Mouse (Mus musculus): Measurements from ENCODE around the gene 4930544D05Rik.
"Not testable (repeated sequence)": the region's sequence is repeated elsewhere in the genome, so short reads cannot be mapped to it uniquely, and the experiment has no call there.

The 4930544D05Rik gene

DNA sequence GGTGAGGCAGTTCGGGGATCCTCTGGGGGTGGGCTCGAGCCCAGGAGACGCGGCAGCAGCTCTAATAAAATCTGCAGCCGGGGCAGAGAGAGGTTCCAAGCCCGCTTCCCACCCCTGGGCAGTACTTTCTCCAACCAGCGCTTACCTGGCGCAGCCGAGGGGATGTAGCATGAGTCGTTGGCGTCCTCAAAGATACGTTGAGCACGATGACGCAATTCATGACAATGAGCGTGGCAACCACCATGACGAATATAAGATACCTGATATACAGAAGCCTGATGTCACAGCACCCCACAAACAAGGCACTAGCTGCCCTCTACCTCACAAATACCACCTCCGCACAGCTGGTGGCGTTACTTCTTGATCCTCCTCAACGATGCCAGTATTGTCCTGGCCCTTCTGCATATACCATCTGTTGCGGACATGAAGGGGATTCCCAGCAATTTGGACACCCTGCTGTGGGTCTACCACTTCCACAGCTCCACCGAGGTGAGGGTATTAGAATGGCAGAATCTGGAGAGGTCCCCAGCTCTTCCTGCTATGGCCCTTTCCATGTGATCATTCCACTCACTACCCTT lies at the start of gene 4930544D05Rik:
Gene 4930544D05Rik (plus strand): TSS at position 333 of the 578 bp plus-strand sequence.
- peak; percentile 28 for DNase-seq

DNA sequence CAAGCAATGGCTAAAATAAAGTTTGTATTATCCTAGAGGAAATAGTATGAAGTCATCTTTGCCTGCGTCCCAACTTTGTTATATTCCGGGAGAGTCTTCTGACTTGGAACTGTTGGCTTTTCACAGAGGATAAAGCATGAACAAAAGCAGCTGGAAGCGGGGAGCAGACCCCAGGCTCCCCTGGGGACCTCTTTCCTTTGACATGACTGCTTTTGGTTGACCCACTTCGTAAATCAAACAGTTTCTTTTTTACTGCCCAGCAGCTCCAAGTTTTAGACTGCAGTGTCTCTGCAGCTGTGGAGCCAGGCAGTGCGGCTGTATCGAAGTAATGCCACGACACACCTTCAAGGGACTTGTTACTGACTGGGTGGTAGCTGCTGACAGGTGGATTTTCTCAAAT lies 49.1 kb upstream of the 4930544D05Rik start:
- DNase-seq, result no peak

DNA sequence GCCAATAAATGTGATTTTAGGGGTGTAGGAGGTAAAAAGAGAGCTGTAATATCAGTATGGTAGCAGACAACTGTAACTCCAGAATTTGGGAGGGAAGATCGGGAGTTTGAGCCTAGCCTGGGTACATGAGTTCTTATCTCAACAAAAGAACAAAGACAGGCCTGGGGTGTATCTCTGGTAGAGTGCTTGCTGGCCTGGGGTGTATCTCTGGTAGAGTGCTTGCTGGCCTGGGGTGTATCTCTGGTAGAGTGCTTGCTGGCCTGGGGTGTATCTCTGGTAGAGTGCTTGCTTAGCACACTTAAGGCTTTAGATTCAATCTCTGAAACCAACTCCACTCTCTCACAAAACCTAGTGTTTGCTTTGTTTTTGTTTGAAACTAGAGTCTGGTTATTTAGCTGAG lies 45.0 kb upstream of the 4930544D05Rik start:
- not testable (repeated sequence) for DNase-seq

DNA sequence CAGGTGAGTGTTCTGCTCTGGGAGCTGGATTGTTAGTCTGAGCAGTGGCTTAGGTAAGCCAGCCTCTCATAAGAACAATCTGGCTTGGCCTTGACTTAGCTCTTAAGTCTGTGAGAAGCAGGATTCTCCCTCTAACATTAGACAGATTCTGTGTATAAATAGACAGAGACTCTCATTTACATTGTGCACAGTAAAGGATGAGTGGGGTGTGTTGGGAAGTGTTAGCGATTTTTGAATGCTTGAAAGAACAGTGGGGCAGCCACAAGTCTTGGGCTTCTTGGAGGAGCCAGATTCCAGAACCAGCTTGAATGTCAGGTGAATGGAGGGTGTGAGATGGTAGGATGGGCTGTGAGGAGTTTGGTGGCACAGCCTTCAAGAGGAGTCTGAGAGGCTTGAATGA lies 44.0 kb upstream of the 4930544D05Rik start:
- DNase-seq, result no peak

DNA sequence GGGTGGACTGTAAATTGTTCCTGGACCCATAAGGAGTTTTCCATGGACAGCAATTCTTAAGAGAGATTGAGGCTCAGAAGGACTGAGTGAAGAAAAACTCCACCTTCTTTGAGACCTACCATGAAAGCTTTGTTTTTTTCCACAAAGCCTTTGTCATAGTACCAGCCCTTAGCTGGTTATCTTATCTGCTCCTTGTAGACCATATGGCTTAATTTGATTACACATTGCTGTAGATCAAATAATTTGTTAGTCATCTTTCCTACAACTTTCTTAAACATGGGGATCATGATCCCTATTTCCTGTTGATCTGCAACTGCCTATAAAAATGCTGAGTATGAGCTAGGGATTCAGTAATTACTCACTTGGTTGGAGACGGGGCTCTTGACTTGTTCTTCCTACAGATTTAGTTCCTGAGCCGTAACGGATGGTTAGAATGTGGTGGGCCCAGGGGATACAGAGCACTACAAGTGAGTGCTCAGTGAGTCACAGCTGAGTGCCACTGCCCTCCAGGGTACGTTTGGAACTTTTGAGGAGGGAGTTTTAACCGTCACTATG lies 43.2 kb upstream of the 4930544D05Rik start:
- DNase-seq, result no peak

DNA sequence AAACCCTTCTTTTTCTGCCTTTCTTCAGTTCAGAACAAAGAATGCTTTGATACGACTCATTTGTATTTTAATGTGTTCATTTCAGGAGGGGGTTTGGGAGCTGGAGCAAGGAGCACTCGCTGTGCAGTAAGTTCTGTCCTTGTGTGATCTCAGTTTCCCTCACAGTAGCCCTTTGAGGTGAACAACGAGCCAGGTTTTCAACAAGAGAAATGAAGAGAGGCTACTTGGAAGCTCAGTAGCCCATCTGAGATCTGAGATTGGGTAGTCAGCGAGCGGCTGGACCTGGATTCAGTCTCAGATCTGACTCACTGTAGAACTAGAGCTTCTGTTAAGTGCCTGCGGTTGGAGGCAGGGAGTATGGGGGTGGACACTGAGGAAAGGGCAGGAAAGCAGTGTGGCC lies 41.8 kb upstream of the 4930544D05Rik start:
- DNase-seq, result no peak

DNA sequence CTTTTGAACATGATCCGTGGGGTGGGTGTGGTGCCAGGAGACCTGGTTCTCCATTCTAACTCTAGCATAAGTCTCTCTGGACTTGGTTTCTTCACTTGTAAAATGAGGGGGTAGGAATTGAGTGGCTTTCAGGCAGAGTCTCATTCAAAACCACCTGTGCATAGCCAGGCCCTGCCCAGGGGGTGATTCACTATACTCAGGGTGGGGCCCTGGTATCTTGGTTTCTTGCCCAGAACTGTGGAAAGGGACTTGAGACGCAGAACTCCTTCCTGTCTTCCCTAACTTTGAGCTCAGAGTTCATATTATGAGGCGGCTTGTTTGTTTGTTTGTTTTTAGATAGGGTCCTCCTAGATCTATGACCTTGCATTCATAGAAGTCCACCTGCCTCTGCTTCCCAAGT lies 38.4 kb upstream of the 4930544D05Rik start:
- no peak for DNase-seq

DNA sequence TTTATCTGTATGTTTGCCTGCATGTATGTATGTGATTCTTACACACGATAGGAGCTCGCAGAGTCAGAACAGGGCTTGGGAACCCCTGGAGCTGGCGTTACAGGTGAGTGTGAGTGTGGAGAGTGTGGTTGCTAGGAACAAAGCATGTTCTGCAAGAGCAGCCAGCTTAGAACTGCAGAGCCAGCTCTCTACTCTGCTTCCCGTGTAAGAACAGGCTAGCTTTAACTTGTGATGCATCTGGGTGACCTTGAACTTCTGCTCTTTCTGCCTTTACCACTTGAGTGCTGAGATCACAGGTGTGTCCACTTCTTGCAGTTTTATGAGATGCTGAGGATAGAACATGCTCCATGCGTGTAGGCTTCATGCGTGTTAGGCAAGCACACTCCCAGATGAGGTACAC lies 36.7 kb upstream of the 4930544D05Rik start:
- DNase-seq, result no peak

DNA sequence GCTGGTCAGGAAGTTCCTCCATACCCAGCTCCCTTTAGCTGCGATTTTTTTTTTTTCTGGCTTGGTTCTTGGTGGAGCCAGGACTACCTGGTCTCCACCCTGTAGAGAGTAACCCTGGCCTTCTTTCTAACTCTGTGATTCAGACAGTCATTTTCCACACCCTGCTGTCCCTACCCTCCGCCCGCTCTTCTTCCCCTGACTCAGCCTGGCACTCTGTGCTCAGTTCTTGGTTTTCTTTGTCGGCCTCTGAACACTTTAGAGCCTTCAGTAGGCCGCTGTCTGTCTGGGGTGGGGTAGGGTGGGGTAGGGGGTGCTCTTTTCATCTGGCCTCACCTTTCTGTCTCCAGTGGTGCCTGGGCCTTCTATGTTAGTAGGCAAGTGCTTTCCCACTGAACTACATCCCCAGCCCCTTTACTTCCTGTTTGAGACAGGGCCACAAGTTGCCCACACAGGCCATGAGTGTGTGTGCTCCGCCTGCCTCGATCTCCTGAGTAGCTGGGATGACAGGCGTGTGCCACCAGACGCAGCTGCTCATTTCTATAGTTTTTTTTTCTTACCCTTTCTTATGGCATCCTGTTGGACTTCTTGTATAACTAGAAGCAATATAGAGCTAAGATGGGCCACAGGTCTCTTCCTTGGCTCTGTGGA lies 35.8 kb upstream of the 4930544D05Rik start:
- no peak for DNase-seq

DNA sequence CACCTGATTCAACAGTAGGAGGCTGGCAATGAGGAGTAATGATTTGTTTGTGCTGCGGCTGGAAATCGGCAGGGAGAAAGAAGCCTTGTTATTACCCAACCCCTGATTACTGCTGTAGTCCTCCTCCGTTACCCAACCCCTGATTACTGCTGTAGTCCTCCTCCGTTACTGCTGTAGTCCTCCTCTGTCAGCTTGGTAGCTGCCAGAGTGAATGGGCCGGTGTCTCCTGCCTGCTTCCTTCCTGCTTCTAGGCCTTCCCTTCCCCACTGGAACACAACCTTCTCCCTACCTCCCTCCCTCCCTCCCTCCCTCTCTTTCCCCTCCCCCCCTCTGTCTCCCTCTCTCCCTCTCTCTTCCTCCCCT lies 35.3 kb upstream of the 4930544D05Rik start:
- DNase-seq, result no peak

DNA sequence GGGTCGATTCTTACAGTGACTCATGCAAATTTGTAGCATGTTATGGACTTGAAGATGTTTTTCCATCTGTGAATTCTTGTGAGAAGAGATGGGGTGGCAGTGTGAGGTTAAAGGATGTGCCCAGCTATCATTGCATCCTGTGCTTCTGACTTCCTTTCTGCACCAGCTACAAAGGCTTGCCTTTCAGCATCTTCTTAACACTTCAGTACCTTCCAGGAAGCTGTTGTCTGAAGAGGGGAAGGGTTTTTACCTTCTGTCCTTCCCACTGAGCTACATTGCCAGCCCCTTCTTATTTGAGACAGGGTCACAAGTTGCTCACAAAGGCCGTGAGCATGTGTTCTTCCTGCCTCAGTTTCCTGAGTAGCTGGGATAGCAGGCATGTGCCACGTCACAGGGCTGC lies 34.7 kb upstream of the 4930544D05Rik start:
- DNase-seq, result no peak

DNA sequence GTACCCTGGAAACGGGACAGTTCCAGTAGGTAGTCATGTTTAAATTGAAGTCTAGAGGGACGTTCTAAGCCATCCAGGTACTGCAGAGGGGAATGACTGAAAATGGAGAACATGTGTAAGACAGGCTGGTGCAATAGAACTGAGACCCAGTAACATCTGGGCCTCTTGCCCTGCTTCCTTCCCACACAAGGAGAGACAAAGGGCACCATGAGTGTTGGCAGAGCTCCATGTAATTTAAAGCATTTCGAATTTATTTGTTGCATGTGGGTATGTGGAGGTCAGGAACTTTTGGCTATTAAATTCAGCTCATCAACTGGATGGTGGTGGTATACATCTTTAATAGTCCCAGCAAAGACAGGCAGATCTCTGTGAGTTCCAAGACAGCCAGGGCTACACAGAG lies 33.5 kb upstream of the 4930544D05Rik start:
- DNase-seq, result no peak

DNA sequence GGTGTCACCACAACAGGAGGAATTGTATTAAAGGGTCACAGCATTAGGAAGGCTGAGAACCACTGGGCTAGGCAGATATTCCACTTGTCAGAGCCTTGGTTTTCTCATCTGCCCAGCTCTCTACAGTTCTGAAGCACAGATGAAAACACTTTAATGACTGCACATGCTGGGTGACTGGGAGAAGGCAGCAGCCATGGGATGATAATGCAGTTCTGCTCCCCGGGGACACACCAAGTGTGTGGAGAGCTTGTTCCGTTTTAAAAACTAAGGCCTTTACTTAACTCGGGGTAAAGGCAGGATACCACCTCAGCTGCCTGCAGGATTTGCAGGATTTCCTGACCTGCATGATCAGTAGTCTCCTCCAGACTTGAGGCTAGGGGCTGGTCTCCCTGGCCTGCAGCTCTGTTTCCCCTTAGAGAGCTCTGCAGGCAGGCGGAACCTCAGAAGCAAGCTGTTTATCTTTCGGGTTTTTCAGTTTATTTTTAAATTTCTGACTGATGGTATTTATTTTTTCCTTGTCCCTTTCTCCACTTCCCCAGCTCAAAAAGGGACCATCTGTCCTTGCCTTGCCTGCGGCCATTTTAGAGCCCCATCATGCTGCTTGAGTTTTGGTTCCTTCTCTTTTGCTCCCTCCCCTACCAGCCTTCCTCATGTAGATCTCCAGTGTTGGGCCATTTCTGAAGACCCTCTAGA lies 32.5 kb upstream of the 4930544D05Rik start:
- DNase-seq, result no peak

DNA sequence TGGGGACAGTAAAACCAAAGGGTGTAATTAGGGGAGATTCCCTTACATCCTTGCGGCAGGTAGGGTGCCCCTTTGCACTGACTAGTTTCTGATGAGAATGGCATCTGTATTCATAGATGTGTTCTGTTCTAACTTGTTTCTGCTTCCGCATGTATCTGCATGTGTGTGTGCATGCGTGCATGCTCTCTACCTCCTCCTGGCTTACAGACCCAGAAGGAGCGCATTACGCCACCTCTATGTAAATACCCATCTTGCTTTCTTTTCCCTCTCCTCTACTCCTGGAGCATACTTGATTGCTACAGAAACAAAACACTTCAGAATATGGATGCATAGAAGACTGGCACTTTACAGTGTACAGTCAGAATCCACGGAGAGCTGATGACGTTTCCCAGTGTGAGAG lies 31.9 kb upstream of the 4930544D05Rik start:
- no peak for DNase-seq

DNA sequence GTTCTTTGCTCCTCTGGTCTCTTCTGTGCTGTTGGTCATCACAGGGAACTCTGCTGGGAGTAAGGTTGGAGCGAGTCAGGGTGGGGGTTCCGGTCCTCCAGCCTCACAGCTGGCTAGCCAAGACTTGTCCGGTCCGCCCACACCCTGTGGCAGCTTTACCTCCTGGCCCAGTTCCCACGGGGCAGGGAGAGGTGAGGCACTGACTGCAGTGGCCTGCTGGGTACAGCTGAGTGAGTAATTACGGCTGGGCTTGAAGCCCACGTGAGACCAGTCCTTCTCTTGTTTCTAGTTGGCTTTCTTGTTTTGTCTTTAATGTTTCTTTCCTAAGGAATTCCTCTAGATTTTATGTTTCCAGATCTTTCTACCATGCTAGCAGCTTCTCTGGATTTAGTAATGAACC lies 30.2 kb upstream of the 4930544D05Rik start:
- DNase-seq, result peak; percentile 74

DNA sequence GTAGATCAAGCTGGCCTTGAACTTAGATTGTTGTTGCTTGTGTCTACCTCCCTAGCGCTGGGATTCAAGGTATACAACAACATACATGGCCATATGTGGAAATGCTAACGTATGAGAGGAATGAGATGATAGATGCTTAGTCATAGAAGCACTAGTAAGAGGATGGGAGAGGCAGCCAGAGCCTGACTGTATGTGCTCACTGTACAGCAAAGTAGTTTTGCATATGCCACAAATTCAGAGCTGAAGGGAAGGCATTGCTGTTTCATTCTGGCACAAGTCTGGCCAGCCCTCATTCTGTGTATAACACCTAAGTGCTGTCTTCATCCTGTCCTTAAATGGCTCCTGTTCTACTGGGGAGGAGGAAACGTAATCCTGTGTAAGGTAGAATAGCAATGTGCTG lies 29.4 kb upstream of the 4930544D05Rik start:
- DNase-seq, result no peak

DNA sequence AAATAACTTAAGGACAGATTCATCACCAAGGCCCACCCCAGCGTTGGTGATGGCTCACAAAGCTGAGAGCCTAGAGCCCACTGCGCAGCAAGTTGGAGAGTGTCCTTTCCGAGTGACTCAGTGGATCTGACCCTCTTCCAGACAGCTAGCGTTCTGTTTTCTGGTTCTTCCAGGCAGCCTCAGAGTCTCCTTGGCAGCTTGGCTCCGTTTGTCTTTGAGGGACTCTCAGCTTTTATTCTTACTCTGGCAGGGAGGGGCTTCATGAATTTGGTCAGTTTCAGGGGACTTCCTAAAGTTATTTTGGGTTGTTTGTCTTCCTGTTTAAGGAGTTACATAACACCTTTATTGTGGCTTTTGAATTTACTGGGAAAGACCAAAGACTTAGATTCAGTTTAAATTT lies 28.7 kb upstream of the 4930544D05Rik start:
- DNase-seq, result no peak

DNA sequence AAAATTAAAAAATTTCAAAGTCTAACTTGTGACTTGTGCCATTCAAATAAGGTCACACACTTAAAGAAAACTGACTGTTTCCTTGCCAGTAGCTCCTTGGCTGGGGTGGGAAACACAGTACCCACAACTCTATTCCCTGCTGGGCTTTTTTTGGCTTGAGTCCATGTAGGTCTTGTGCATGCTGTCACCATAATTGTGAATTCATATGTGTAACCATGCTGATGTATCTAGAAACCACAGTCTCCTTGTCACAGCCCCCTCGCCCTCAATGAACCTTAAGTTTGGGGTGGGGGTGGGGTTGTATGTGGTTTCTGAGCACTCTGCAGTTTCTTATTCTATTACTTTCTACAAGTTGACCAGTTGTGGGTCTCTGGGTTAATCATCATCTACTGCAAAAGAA lies 23.9 kb upstream of the 4930544D05Rik start:
- DNase-seq, result peak; percentile 28

DNA sequence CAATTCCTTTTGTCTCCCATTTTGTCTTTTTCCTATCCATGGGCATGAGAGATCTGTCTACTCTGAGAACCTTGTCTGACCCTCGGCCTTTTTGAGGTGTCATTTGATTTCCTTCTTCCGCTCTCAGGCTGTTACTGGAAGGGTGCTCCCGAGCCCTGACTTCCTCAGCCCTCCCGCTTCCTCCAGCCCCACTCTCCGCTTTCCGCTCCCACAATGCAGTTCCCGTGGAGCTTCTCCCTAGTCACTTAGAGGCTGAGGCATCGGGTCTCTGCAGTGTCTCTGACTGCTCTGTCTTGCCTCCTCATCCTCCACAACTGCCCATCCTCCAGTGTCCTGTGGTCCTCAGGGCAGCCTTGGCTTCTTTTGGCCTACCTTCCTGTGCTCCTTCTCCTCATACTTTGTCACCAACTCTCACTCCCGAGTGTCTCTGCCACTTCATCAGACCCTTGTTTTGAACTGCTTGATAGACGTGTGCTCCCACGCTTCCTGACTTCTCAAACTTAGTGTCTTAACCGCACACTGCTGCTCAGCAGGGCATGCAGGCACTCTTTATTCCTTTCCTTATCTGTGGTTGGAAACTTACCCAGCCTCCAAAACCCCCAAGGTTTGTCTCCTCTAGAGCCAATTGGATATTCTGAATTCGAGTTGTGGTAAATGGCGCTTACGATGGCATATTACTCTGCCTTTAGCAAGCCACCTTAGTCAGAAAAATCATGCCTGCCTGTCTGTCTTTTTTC lies 21.2 kb upstream of the 4930544D05Rik start:
- DNase-seq, result no peak

DNA sequence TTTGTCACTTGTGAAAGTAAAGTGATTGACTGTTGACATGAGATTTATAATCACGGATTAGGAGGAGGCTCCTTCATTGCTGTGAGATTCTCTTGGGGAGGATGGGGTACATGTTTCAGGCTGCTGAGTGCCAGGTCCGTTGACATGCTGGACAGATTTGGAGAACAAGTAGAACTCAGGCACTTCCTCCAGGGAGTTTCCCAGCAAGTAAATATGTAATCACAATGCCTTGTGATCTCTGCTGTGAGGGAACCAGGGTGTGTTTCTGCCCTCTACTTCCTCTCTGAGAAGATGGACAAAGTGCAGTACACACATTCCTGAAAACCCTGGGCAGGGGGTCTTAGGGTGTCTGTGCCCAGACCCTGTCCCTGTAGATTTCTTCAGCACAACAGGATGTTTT lies 20.0 kb upstream of the 4930544D05Rik start:
- no peak for DNase-seq

DNA sequence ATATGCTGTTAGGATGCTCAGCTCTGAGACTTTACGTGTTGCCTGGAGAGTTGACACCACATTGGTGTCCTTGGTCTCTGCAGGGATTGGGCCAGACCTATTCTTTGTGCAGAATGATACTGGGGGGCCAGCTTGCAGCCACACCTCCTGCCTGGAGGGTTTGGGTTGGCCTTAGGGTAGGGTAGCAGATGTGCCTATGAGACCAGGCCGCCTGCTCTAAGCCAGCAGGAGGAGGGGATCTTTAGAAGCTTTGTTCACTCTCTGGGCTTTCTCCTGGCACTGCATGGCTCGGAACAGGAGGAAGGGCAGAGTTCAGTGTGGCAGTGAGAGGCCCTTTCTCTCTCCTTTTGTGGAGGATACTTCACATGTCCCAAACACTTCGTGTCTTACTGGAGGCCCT lies 19.6 kb upstream of the 4930544D05Rik start:
- DNase-seq, result no peak

DNA sequence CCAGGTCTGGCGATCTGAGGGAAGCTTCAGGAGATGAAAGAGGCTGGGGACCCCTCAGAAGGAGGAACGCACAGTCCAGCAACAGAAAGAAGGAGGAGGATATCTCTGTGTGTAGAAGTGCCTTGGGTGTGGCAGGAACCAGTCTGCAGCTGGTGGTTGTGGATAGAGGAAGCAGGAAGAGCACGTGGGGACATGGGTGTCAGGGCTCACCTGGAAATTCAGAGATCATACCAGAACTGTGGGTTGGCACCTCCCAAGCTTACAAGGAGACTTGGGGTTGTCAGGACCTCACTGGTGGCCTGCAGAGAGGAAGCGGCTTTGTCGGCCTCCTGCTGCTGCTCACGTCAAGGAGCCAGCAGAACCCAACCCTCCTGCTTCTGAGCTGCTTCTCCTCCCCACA lies 18.3 kb upstream of the 4930544D05Rik start:
- DNase-seq, result no peak

DNA sequence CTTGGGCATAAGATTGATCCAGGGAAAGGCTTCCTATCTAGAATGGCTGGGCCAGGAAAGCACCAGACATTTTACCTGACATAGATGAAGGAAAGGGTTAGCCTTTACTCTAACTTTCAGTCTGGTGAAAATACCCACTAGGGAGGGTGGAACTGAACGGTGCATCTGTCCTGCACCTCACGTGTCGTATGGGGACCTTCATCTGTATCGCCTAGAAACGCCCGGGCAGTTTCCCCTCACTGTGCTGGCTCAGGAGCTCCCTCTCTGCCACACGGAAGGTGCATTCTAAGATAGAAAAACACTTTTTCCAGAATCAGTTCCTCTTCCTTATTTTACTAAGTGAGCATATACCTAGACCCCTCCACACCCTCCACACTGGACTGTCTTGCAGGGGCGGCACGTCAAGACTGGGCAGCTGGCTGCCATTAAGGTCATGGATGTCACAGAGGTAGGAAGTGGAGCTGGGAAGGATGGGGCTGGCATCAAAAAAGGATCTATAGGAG lies 17.1 kb upstream of the 4930544D05Rik start:
- DNase-seq, result no peak
